Mouse (Mus musculus) bone marrow, adult 2 months (tissue): ENCODE measurements around the gene Qtrt1. TPM values are rescaled to one million over a fixed set of nuclear protein-coding genes. Genes with fewer than 3 reads are reported as not detected.

Source experiments
- H3K27ac ChIP-seq: fragments of 200-500 bp; 2 replicates; pipeline ENCODE4 v1.5.1; 2012; ENCODE audit warnings: low read depth, mild to moderate bottlenecking, control low read depth, inconsistent platforms, low read length; ENCODE audit not compliant: control insufficient read depth, poor library complexity, insufficient read depth
- H3K4me1 ChIP-seq: fragments of 200-500 bp; 2 replicates; pipeline ENCODE4 v1.6.1; 2011; ENCODE audit warnings: low read length; ENCODE audit not compliant: control insufficient read depth, insufficient read depth
- H3K4me3 ChIP-seq: fragments of 200-500 bp; replicated peaks from 2 replicates; pipeline ENCODE3; 2011; ENCODE audit warnings: mild to moderate bottlenecking, low read depth, low read length, control low read depth; ENCODE audit not compliant: control insufficient read depth
- CTCF ChIP-seq: fragments of 200-500 bp; IDR thresholded peaks from 2 replicates; pipeline ENCODE4 v1.5.1; 2011; ENCODE audit warnings: low read length, control low read depth; ENCODE audit not compliant: control insufficient read depth, insufficient read depth
- POLR2A ChIP-seq: fragments of 200-500 bp; IDR thresholded peaks from 2 replicates; pipeline ENCODE4 v1.6.1; 2011; ENCODE audit warnings: low read depth, mild to moderate bottlenecking, control low read depth, low read length, borderline replicate concordance; ENCODE audit not compliant: control insufficient read depth
- WGBS: fragments of 180-500 bp; shearing (Covaris S2); methylation state at CpG from one replicate; pipeline ENCODE4 v1.1.7; 2018; 5-methylcytosine and 5-hydroxymethylcytosine counted together
- polyA plus RNA-seq: library from polyadenylated mRNA; stranded (reverse); fragments of >200 nt; gene quantifications from 2 replicates; pipeline ENCODE4 v1.2.4, GENCODE M21; 2011; ENCODE audit warnings: low replicate concordance; ENCODE audit not compliant: missing spikeins, insufficient read depth, insufficient read length

Qtrt1 gene
- polyA plus RNA-seq, 1 experiment = 56.3 TPM

DNA sequence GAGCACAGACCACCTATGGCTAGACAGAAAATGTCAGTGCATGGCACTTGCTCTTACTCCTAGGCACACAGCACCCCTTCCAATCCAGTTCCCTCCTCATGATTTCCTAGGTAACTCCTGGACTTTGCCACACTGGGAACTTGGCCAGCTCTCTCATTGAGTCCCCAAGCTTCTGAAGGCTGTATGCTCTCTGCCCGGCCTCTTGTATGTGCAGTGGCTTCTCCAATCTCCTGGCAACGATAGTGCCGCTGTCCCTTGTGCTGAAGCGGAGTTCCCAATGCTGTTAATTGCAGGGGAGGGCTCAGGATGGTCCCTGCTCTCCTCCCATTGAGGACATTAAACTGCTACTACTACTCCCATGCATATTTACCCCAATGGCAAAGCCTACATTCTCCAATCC, 3.7 kb upstream of the Qtrt1 start:
- Histone ChIP-seq H3K27ac (no peak overlapping the region), H3K4me1 (peaks cover 1% of the 10 kb centered on the region; the same call in 1 of the 2 replicates), H3K4me3 (no peak overlapping the region)
- 20% methylated on average over 4 of the region's 4 CpGs for WGBS
- TF ChIP-seq CTCF (no peak), POLR2A (no peak)

DNA sequence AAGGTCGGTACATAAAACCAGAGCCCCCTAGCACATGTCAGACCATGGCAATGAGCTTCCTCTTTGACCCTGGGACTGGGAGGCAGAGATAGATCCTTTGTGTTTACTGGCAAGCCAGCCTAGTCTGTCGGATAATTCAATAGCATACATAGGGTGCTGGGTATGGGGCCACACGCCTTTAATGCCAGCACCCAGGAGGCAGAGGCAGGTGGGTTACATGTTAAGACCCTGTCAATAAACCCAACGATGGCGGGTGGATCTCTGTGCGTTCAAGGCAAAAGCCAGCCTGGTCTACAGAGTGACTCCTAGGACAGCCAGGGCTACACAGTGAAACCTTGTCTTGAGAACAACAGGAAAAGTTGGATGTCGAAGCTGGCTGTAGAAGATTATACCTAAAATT, 3.0 kb upstream of the Qtrt1 start:
- H3K27ac ChIP-seq = no peak overlapping the region
- no peak overlapping the region for H3K4me3 ChIP-seq
- peaks cover 1% of the 10 kb centered on the region; the same call in 1 of the 2 replicates for H3K4me1 ChIP-seq
- TF ChIP-seq CTCF = no peak
- no peak for TF ChIP-seq POLR2A
- WGBS = 58% methylated on average over 7 of the region's 7 CpGs

DNA sequence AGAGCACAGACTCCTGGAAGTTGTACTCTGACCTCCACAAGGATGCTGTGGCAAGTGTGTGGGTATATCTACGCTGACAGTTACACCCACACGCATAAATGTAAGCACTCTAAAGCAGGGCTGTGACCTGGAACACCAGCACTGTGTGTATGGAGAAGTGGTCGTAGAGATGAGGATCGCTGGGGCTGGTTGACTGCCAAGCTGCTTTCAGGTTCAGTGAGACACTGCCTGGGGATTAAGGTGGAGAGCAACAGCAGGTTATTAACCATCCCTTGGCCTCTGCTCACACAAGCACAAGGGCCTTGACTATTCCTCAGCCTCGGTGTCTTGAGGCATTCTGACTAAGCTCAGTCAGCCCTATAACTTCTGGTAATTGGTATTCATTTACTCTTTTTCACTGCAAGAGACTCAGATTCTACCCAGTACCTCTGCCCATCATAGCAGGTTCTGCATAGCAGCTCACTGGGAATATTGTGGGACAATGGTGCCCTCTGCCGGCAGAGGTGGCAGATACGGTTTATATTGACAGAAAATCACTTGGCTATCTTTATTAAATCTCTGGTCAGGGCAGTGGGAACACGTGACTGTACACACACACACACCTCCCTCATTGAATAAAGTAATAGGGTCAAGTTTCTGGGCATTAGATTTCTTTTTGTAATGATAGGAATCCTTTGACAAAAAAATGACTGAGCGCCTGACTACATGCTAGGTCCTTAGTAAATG, 1.9 kb upstream of the Qtrt1 start:
- Histone ChIP-seq H3K4me1 (peaks cover 1% of the 10 kb centered on the region; the same call in 1 of the 2 replicates), H3K27ac (no peak overlapping the region), H3K4me3 (no peak overlapping the region)
- 31% methylated on average over 9 of the region's 9 CpGs for WGBS
- TF ChIP-seq CTCF = peak; percentile 82
- TF ChIP-seq POLR2A = no peak

DNA sequence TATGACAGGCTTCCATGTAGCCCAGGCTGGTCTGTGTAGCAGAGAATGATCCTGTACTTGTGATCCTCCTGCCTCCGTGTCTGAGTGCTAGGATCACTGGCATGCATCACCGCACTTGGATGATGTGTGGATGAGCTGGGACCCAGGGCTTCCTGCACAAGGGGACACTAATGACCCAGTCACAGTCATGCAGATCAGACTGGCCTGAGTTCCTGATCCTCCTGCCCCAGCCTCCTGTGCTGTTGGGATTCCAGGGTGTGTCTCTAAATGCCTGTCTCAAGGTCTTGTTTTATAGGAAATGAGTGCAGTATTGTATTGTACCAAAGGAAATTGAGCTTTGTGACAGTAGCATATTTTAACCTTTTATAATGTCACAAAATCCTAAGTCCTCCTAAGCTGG, 6.2 kb downstream of the Qtrt1 start:
- TF ChIP-seq CTCF (no peak), POLR2A (no peak)

DNA sequence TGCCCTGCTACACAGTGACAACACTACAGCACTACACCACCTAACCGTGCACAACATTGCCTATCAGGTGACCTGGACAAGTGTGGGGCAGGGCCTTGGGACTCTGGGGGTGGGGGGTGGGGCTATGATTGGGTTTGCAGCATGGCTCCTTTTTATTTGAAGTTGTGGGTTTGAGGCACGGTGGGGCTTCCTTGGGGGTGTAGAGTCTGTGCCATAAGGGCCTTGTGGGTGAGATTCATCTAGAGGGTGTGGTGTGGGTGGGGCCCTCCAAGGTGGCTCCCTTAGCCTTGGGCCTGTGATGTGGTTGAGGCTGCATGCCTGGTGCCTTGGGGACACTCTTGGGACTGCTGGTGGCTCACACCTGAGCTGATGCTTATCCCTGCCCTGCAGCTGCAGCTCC, 8.0 kb downstream of the Qtrt1 start:
- no peak overlapping the region for H3K27ac ChIP-seq
- TF ChIP-seq CTCF = no peak
- TF ChIP-seq POLR2A = no peak
- WGBS = 66% methylated on average over 2 of the region's 2 CpGs
- no peak overlapping the region for H3K4me3 ChIP-seq
- H3K4me1 ChIP-seq = peaks cover 2% of the 10 kb centered on the region; the same call in 1 of the 2 replicates

More for the DNA sequence above, 6.2 kb downstream of the Qtrt1 start:
- Histone ChIP-seq H3K4me1 (peaks cover 2% of the 10 kb centered on the region; the same call in 1 of the 2 replicates), H3K27ac (no peak overlapping the region), H3K4me3 (no peak overlapping the region)
- WGBS = 90% methylated on average over 2 of the region's 2 CpGs

DNA sequence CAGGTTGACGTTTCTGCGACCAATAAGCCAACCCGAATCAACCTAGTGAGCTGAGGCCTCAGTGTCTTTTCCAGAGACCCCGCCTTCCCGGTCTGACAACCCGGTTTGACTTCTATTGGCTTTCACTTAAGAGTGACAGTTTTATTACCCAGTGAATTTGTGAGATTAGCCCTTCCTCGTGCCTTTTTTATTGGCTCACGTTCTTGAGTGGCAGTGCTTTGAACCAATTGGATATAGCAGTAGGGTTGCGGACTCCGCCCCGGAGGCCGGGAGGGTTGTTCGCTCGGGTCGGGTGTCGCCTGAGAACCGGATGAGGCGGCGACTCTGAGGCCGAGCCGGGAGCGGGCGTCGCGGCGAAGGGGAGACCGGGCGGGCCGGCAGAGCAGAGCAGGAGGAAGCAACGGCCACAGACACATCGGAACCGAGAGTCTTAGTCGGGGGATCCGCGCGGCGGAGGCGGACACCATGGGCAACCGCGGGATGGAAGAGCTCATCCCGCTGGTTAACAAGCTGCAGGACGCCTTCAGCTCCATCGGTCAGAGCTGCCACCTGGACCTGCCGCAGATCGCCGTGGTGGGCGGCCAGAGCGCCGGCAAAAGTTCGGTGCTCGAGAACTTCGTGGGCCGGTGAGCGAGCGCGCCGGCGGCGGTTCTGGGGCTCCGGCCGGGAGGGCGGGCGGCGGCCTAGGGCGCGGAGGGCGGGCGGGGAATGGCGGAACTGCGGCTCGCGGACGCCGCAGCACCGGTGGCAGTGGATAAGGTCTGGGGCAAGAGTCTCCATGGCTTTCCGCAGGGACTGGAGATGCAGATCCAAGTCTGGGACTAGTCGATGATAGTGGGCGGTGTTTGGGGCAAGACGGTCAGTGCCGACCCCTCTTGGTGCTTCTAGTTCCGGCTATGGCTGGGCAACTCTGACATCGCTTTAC, 13.3 kb downstream of the Qtrt1 start, which contains the start of gene Dnm2:
Gene Dnm2, plus strand, starts transcription at position 278 of the 925 bp plus-strand sequence.
- Histone ChIP-seq H3K4me1 (peaks cover 4% of the 10 kb centered on the region; the same call in 1 of the 2 replicates), H3K27ac (peak within 1 kb of the TSS; percentile 97), H3K4me3 (peak within 1 kb of the TSS; percentile 100)
- under 1% methylated on average over 82 of the region's 82 CpGs for WGBS
- TF ChIP-seq CTCF (no peak), POLR2A (peak; percentile 94)

DNA sequence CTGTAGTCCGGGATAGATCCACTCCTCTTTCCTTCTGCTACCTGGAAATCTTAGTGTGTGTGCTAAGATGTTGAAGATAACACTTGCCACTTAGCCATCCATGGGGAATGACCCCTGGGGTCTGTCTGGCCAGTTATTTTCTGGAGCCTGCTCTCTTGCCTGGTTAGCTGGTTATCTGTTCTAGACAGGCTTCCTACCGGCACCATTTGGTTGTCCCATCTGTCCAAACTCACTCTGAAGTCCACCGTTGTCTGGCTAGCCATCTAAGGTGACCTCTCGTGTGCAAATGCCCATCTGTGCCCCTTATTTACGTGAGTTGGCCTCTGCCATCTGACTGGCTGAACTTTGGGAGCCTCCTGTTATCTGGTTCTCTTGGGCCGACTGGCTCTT, 13.9 kb downstream of the Qtrt1 start:
- peak overlapping the region; percentile 100 for H3K4me3 ChIP-seq
- no peak for TF ChIP-seq CTCF
- TF ChIP-seq POLR2A = no peak
- peaks cover 5% of the 10 kb centered on the region; the same call in 1 of the 2 replicates for H3K4me1 ChIP-seq
- under 1% methylated on average over 6 of the region's 6 CpGs for WGBS
- peak overlapping the region; percentile 97 for H3K27ac ChIP-seq

DNA sequence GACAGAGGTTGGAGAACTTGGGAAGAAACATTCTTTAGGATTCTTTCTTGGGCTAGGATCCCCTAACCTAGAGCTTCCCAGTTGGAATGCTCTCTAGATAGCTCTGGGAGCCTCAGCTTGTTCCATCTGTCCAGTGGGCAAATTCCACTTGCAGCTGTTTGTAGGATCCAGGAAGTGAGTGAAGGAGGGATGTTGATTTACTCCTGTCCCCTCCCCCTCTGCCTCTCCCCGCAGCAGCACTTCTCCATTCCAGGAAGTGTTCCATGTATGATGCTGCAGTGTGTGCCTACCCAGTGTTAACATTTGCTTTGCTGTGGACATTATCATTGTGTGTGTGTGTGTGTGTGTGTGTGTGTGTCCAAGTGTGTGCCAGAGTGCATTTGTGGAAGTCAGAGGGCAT, 14.4 kb downstream of the Qtrt1 start:
- Histone ChIP-seq H3K27ac (peak overlapping the region; percentile 97), H3K4me1 (peaks cover 7% of the 10 kb centered on the region; the same call in 1 of the 2 replicates), H3K4me3 (peak overlapping the region; percentile 100)
- 0% methylated on average over 1 of the region's 1 CpGs for WGBS
- TF ChIP-seq CTCF (no peak), POLR2A (no peak)
